Mouse (Mus musculus): ENCODE measurements around the gene Syt12. TPM values are rescaled to one million over a fixed set of nuclear protein-coding genes. Genes with fewer than 3 reads are reported as not detected.
A peak's percentile ranks its signal among the peaks of the same experiment; 100 is the strongest.

The Syt12 gene
- polyA plus RNA-seq, 1 experiment from 2014 or later = 0.94 TPM

- Histone ChIP-seq H3K9me3 (no peaks in the 10 kb centered on the region), H3K27me3 (replicated peaks) (no peaks in the 10 kb centered on the region), H3K27ac (replicated peaks) (no peak overlapping the region), H3K36me3 (peaks cover 67% of the 10 kb centered on the region), H3K9ac (no peak overlapping the region), H3K4me1 (no peaks in the 10 kb centered on the region), H3K4me3 (no peak overlapping the region), H3K4me2 (no peak overlapping the region)
- WGBS = 78% methylated on average over 3 of the region's 3 CpGs
- ATAC-seq (ENCODE audit: extremely low read depth, insufficient number of reproducible peaks, low FRiP score, low TSS enrichment) = no peak
Observed at GRCm38 (mm10) chr19:4423021-4423420, 54.2 kb downstream of the Syt12 start.

GRCm38 (mm10) chr19:4422581-4422980 is 54.7 kb downstream of the Syt12 start:
- Histone ChIP-seq H3K36me3 (peaks cover 63% of the 10 kb centered on the region), H3K4me3 (no peak overlapping the region), H3K9me3 (no peaks in the 10 kb centered on the region), H3K27ac (replicated peaks) (no peak overlapping the region), H3K4me2 (no peak overlapping the region), H3K9ac (no peak overlapping the region), H3K27me3 (replicated peaks) (no peaks in the 10 kb centered on the region), H3K4me1 (no peaks in the 10 kb centered on the region)
- ATAC-seq (ENCODE audit: extremely low read depth, insufficient number of reproducible peaks, low FRiP score, low TSS enrichment) = no peak
- WGBS = 83% methylated on average over 3 of the region's 3 CpGs

- H3K9ac ChIP-seq = no peak overlapping the region
- H3K36me3 ChIP-seq = peaks cover 43% of the 10 kb centered on the region
- H3K4me1 ChIP-seq = no peaks in the 10 kb centered on the region
- no peaks in the 10 kb centered on the region for H3K27me3 ChIP-seq (replicated peaks)
- H3K9me3 ChIP-seq = no peaks in the 10 kb centered on the region
- no peak overlapping the region for H3K4me3 ChIP-seq
- H3K27ac ChIP-seq (replicated peaks) = no peak overlapping the region
- ATAC-seq (ENCODE audit: extremely low read depth, insufficient number of reproducible peaks, low FRiP score, low TSS enrichment) = no peak
- 73% methylated on average over 8 of the region's 8 CpGs for WGBS
- H3K4me2 ChIP-seq = no peak overlapping the region
Observed at GRCm38 (mm10) chr19:4420153-4420910, 56.9 kb downstream of the Syt12 start.

GRCm38 (mm10) chr19:4419711-4420110 is 57.5 kb downstream of the Syt12 start:
- Histone ChIP-seq H3K27me3 (replicated peaks) (no peaks in the 10 kb centered on the region), H3K36me3 (peaks cover 37% of the 10 kb centered on the region), H3K27ac (replicated peaks) (no peak overlapping the region), H3K4me2 (no peak overlapping the region), H3K9me3 (no peaks in the 10 kb centered on the region), H3K4me1 (no peaks in the 10 kb centered on the region), H3K9ac (no peak overlapping the region), H3K4me3 (no peak overlapping the region)
- WGBS = 89% methylated on average over 5 of the region's 5 CpGs
- ATAC-seq (ENCODE audit: extremely low read depth, insufficient number of reproducible peaks, low FRiP score, low TSS enrichment) = no peak

GRCm38 (mm10) chr19:4417713-4418112 is 59.5 kb downstream of the Syt12 start:
- no peak overlapping the region for H3K9ac ChIP-seq

GRCm38 (mm10) chr19:4417183-4417582 is 60.1 kb downstream of the Syt12 start:
- WGBS = 0% methylated on average over 1 of the region's 1 CpGs
- H3K4me1 ChIP-seq = no peaks in the 10 kb centered on the region
- H3K9me3 ChIP-seq = no peaks in the 10 kb centered on the region
- H3K27ac ChIP-seq (replicated peaks) = no peak overlapping the region
- H3K4me3 ChIP-seq = no peak overlapping the region
- H3K36me3 ChIP-seq = peaks cover 20% of the 10 kb centered on the region
- H3K27me3 ChIP-seq (replicated peaks) = no peaks in the 10 kb centered on the region
- no peak overlapping the region for H3K9ac ChIP-seq
- H3K4me2 ChIP-seq = no peak overlapping the region
- ATAC-seq (ENCODE audit: extremely low read depth, insufficient number of reproducible peaks, low FRiP score, low TSS enrichment) = no peak

More at GRCm38 (mm10) chr19:4417713-4418112, 59.5 kb downstream of the Syt12 start:
- Histone ChIP-seq H3K4me3 (no peak overlapping the region), H3K27ac (replicated peaks) (no peak overlapping the region), H3K4me2 (no peak overlapping the region), H3K27me3 (replicated peaks) (no peaks in the 10 kb centered on the region), H3K4me1 (no peaks in the 10 kb centered on the region), H3K36me3 (peaks cover 25% of the 10 kb centered on the region), H3K9me3 (no peaks in the 10 kb centered on the region)
- no peak for ATAC-seq (ENCODE audit: extremely low read depth, insufficient number of reproducible peaks, low FRiP score, low TSS enrichment)

- no peak for ATAC-seq (ENCODE audit: extremely low read depth, insufficient number of reproducible peaks, low FRiP score, low TSS enrichment)
- 62% methylated on average over 1 of the region's 1 CpGs for WGBS
- no peak overlapping the region for H3K4me2 ChIP-seq
Observed at GRCm38 (mm10) chr19:4414631-4415030, 62.6 kb downstream of the Syt12 start.

GRCm38 (mm10) chr19:4409062-4409461 is 68.2 kb downstream of the Syt12 start:
- H3K9me3 ChIP-seq = no peaks in the 10 kb centered on the region
- H3K4me1 ChIP-seq = no peaks in the 10 kb centered on the region
- H3K4me2 ChIP-seq = no peak overlapping the region
- no peak overlapping the region for H3K27ac ChIP-seq (replicated peaks)
- H3K36me3 ChIP-seq = peaks cover 4% of the 10 kb centered on the region; the same call in 1 of the 2 replicates
- H3K9ac ChIP-seq = no peak overlapping the region
- no peak overlapping the region for H3K4me3 ChIP-seq
- no peak for ATAC-seq (ENCODE audit: extremely low read depth, insufficient number of reproducible peaks, low FRiP score, low TSS enrichment)
- 46% methylated on average over 2 of the region's 2 CpGs for WGBS
- H3K27me3 ChIP-seq (replicated peaks) = no peaks in the 10 kb centered on the region

More at GRCm38 (mm10) chr19:4414631-4415030, 62.6 kb downstream of the Syt12 start:
- no peak overlapping the region for H3K27ac ChIP-seq (replicated peaks)
- no peaks in the 10 kb centered on the region for H3K4me1 ChIP-seq
- H3K9ac ChIP-seq = no peak overlapping the region
- no peak overlapping the region for H3K4me3 ChIP-seq
- H3K9me3 ChIP-seq = no peaks in the 10 kb centered on the region
- no peaks in the 10 kb centered on the region for H3K27me3 ChIP-seq (replicated peaks)
- H3K36me3 ChIP-seq = peaks cover 4% of the 10 kb centered on the region; the same call in 1 of the 2 replicates

- no peak for ATAC-seq (ENCODE audit: extremely low read depth, insufficient number of reproducible peaks, low FRiP score, low TSS enrichment)
- Histone ChIP-seq H3K9ac (no peak overlapping the region), H3K4me2 (no peak overlapping the region), H3K9me3 (no peaks in the 10 kb centered on the region), H3K36me3 (no peaks in the 10 kb centered on the region), H3K27me3 (replicated peaks) (no peaks in the 10 kb centered on the region; the same call in 1 of the 2 replicates), H3K4me1 (no peaks in the 10 kb centered on the region), H3K27ac (replicated peaks) (no peak overlapping the region), H3K4me3 (no peak overlapping the region)
- 89% methylated on average over 2 of the region's 2 CpGs for WGBS
Observed at GRCm38 (mm10) chr19:4404840-4405239, 72.4 kb downstream of the Syt12 start.

GRCm38 (mm10) chr19:4398959-4399358 is 78.3 kb downstream of the Syt12 start:
- peak overlapping the region; percentile 82 for H3K4me2 ChIP-seq
- H3K36me3 ChIP-seq = no peaks in the 10 kb centered on the region
- no peaks in the 10 kb centered on the region; the same call in 1 of the 2 replicates for H3K27me3 ChIP-seq (replicated peaks)
- no peak for ATAC-seq (ENCODE audit: extremely low read depth, insufficient number of reproducible peaks, low FRiP score, low TSS enrichment)
- peak overlapping the region; percentile 99 for H3K4me3 ChIP-seq
- H3K4me1 ChIP-seq = peaks cover 16% of the 10 kb centered on the region
- no peaks in the 10 kb centered on the region for H3K9me3 ChIP-seq
- WGBS = 64% methylated on average over 4 of the region's 4 CpGs
- H3K9ac ChIP-seq = no peak overlapping the region
- no peak overlapping the region for H3K27ac ChIP-seq (replicated peaks)

- ATAC-seq (ENCODE audit: extremely low read depth, insufficient number of reproducible peaks, low FRiP score, low TSS enrichment) = no peak
- H3K9ac ChIP-seq = peak overlapping the region; percentile 100
- no peaks in the 10 kb centered on the region; the same call in 1 of the 2 replicates for H3K27me3 ChIP-seq (replicated peaks)
- H3K4me2 ChIP-seq = peak overlapping the region; percentile 82
- peak overlapping the region; percentile 93 for H3K27ac ChIP-seq (replicated peaks)
- H3K4me1 ChIP-seq = peaks cover 18% of the 10 kb centered on the region
- WGBS = 35% methylated on average over 8 of the region's 8 CpGs
- H3K4me3 ChIP-seq = peak overlapping the region; percentile 99
- peaks cover 2% of the 10 kb centered on the region for H3K36me3 ChIP-seq
- no peaks in the 10 kb centered on the region for H3K9me3 ChIP-seq
Observed at GRCm38 (mm10) chr19:4398630-4398948, 78.7 kb downstream of the Syt12 start.

All from heart, embryonic 13.5 days (tissue).